Mouse (Mus musculus) CD4-positive, CD25-positive, alpha-beta regulatory T cell, adult 4 months (primary cell): ENCODE measurements around the gene Decr2. TPM values are rescaled to one million over a fixed set of nuclear protein-coding genes. Genes with fewer than 3 reads are reported as not detected.

ENCODE experiments used
- ATAC-seq: one replicate; pipeline ENCODE4 v1.8.0; 2017
- polyA plus RNA-seq, 2 experiments: library from polyadenylated mRNA; unstranded; fragments of 100-300 nt; shearing (Covaris generic); gene quantifications; one replicate each; pipeline ENCODE4 v1.2.1; 2017

The Decr2 gene
- polyA plus RNA-seq, 2 experiments from 2014 or later = 27.7 to 35.1 TPM

DNA sequence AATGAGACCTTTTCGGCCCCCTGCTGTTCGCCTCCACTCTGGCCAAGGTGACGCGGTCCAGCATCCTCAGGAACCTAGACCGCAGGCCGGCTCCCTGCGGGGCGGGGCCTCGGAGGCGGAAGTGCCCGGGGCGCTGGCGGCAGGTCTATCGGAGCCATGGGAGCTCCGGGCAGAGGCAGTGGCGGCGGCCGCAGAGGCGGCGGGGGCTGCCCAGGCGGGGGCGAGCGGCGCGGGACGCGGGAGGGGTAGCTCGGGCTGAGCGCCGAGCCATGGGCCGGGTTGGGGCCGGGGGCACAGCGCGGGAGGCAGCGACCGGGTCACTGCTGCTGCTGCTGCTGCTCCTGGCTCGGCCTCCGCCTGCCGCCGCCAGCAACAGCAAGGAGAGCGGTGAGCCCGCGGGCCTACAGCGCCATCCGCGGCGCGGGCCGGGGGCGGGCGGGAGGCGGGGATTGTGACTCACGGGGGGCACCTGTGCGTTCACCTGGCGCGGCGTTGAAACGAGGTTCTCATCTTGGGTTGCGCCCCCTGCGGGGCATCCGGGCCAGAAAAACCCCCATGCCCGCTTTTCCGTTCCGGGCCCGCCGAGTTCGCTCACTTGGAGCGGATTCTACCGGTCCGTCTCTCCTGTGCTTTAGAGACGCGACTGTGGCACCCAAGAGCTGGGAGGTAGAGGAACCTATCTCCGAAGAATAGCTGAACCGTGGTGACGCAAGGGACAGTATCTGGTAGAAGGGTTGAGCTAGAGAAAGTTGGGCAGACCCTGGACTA is 23.2 kb upstream of the Decr2 start, which contains the start of gene Tmem8:
TSS of gene Tmem8 (plus strand) at position 119 of the 768 bp plus-strand sequence.
- ATAC-seq = peak; percentile 82

GRCm38 (mm10) chr17:26112751-26113150 is 22.6 kb upstream of the Decr2 start:
- ATAC-seq = peak; percentile 25

DNA sequence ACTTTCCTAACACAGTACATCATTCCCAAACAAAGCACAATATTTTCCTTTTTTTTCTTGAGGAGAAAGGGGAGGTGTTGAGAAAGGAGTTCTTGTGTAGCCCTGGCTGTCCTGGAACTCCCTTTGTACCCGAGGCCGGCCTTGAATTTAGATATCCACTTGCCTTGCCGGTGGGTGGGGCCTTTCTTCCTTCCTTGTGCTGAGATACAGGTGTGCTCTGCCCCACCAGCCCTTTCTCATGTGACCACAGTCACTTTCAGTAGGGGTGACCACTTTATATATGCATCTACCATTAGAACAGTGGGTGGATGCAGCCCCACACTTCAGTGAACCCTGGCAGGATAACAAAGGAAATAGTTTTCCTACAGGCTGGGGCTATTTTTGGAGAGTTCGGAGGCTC is 21.6 kb upstream of the Decr2 start:
- no peak for ATAC-seq

GRCm38 (mm10) chr17:26111024-26111423 is 20.9 kb upstream of the Decr2 start:
- no peak for ATAC-seq

DNA sequence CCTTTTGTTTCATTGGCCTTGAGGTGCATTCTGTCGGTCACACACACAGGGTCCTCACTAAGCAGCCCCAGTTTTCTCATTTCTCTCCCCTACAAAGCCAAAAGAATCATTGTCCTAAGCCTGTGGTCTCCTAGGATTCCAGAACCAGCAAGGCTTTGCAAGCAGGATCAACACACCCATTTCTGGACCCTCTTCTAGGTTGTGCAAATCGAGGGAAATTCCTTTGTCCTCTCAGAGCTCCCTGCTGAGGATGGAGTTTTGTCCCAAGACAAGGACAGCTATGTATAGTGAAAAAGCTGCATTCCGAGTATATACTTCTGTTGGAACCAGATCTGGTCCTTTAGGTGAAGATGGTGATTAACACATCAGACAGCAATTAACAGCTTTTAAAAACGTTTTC is 20.0 kb upstream of the Decr2 start:
- ATAC-seq = no peak

DNA sequence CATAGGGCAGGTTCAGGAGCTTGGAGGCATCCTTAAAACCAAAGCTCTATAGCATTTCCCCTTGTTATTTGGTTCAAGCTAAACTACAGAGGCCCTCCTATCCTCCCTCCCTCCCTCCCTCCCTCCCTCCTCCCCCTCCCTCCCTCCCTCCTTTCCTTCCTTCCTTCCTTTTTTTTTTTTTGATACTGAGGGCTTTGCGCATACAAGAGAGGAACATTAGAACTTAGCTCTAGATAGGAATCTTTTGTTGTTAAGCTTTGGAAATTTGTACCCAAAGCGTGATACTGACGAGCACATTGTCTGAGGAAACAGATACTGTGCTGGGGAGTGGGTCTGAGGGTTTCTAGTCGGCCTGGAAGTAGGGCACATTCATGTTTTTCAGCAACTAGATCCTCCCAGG is 15.5 kb upstream of the Decr2 start:
- no peak for ATAC-seq

DNA sequence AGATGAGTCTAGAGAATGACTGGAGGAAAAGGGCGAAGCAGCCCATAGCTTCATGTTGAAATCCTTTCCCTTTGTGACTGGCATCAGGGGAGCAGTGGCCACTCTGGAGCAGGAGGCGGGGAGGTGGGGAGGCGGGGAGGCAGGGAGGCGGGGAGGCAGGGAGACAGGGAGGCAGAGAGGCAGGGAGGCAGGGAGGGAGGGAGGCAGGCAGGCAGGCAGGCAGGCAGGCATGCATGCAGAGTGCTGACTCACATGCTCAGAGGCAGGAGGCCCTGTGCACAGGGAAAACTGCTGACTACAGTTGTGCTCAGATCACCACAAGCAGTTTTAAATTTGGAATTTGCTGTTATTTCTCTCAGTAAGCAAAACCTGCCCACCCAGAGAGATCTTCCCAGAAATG is 11.3 kb upstream of the Decr2 start:
- no peak for ATAC-seq

DNA sequence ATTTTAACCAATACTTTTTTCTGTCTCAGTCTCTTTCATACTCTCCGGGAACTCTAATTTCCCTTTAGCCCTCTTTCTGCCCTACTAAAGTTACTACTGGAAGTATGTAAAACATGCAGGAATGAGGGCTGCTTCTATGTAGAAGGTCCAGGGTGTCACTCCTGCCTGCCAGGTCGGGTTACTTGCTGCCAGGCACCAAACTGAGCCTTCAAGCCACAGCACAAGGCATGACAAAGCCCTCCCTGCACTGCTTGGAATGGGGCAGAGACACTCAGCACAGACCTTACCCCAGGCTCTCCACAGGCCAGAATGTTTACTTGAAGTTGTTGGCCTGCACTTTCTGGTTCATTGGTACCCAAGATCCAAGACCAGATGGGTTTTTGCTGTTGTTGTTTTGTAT is 10.0 kb upstream of the Decr2 start:
- no peak for ATAC-seq

DNA sequence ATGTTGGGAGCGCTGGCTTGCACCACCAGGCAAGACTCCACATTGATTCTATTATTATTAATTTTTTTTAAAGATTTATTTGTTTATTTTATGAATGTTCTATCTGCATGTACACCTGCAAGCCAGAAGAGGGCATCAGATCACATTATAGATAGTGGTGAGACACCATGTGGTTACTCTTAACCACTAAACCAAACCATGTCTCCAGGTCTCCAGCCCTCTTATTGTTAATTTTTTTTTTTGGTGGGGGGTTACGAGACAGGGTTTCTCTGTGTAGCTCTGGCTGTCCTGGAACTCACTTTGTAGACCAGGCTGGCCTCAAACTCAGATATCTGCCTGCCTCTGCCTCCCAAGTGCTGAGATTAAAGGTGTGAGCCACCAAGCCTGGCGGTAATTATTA is 9.2 kb upstream of the Decr2 start:
- ATAC-seq = peak; percentile 53

GRCm38 (mm10) chr17:26098461-26098860 is 8.3 kb upstream of the Decr2 start:
- no peak for ATAC-seq

DNA sequence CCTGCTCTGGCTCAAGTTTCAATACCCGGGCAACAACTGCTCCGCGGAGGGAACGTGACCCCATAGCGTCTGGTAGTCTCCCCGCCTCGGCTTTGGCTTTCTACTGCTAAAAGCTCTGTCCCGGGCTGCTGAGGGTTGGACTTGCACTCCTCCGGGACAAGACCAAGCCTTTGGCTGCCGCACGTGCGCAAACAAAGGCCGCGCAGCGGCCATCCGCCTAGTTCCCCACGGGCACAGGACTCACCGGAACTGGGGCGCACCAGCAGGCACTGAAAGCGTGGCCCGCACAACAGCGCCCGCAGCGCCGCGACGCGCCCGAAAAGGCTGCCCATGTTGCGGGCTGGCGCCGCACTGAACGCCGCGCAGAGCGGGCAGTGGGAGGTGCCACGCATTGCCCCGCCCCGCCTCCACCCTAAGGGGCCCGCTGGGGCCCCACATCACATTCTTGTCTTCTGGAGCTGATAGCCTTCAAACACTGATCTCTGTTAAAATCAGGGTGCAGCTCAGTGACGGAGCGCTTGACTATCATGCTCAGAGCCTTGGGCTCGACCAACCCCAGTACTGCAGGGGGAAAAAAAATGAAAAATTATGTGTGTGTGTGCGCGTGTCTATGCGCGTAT is 5.1 kb upstream of the Decr2 start, which contains the start of gene Nme4:
TSS of gene Nme4 (minus strand) at position 482 of the 620 bp plus-strand sequence.
- ATAC-seq = no peak

GRCm38 (mm10) chr17:26094531-26095110 is 4.5 kb upstream of the Decr2 start:
- ATAC-seq = no peak

- ATAC-seq = no peak
Measured at GRCm38 (mm10) chr17:26087059-26087564, 3.0 kb downstream of the Decr2 start.

DNA sequence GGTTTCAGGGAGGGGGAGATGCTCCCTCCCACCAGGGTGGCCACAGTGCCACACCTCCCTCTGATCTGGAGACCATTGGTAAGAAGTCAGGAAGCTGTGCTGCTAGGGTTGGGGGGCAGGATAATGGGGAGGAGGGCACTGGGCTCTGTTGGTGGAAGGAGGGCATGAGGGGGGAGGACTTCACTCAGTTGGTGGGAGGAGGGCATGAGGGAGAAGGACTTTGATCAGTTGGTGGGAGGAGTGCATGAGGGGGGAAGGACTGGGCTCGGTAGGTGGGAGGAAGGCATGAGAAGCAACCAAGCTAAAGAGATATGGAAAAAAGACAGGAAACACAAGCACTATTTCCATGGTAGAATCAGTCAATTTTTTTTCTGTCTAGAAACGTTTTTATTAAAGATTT is 9.3 kb downstream of the Decr2 start:
- no peak for ATAC-seq

DNA sequence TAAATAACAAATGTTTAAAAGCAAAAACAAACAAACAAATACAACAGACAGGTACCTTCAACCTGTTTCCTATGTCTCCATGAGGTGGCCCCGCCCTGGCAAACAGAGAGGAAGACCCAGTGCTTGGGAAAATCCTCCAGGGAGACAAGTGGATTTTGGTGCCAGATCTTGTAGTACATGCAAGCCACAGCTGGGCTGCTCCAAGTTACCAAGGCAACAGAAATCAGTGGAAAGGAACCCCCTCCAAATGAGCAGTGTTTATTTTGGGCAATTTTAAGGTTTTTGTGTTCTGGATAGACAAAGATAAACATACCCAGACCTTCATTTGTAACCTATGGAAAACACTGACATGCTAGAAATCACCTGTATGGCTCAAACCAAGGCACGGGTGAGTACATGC is 11.3 kb downstream of the Decr2 start:
- no peak for ATAC-seq

DNA sequence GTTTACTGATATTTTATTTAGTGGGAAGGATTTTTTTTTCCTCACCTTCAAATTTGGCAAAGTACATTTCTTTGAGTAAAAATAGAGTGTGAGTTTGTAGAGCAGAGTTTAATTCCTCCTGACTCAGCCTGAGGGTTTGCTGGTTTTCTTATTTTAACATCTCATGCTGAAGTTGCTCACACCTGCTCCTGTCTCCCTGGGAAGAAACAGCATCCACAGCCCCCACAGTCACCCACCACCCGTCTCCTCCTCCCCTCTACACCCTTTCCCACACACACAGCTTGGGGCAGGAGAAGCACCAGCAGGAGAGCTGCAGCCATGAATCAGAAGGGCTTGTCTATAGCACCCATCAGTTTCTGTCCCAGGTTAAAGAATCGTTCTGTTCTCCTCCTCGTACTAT is 14.9 kb downstream of the Decr2 start:
- ATAC-seq = no peak

DNA sequence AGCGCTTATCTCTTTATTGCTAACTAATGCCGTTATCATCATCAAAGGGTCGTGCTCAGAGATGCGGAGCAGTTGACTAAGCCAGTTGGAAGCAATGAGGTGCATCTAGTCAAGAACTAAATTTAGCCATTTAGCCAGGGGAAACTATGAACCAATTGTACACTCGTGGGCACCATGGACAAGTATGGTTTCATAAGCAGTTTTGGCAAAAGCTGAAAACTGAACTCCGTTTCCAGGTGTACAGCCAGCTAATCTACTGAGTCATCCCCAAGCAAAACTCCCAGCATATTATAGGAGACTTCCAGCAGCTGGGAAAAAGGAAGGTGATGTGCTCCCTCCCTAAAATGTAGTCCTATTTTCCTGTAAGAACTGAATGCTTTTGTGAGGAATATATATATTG is 20.0 kb downstream of the Decr2 start:
- ATAC-seq = no peak

GRCm38 (mm10) chr17:26068831-26069739 is 21.1 kb downstream of the Decr2 start, which contains the start of gene Rab11fip3:
Gene Rab11fip3, minus strand, starts transcription at chr17:26069555.
- ATAC-seq = peak; percentile 97

DNA sequence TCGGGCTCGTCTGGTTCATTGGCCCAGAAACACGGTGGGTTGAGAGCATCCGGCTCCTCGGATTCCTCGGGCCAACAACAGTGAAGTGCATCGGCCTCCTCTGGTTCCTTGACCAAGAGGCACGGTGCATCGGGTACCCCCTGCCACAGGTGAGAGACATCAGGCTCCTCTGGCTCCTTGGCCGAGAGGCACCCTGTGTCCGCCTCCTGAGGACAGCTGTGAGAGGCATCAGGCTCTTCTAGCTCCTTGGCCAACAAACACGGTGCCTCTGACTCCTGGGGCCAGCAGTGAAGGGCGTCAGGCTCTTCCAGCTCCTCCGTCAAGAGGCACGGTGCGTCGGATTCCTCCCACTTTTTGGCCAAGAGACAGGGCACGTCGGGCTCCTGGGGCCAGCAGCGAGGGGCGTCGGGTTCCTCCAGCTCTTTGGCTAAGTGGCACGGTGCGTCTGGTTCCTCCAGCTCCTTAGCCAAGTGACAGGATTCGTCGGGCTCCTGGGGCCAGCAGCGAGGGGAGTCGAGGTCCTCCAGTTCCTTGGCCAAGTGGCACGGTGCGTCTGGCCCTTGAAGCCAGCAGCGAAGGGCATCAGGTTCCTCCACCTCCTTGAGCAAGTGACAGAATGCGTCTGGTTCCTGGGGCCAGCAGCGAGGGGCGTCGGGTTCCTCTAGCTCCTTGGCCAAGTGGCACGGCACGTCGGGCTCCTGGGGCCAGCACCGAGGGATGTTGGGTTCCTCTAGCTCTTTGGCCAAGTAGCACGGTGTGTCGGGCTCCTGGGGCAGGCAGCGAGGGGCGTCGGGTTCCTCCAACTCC is 21.9 kb downstream of the Decr2 start:
- no peak for ATAC-seq

DNA sequence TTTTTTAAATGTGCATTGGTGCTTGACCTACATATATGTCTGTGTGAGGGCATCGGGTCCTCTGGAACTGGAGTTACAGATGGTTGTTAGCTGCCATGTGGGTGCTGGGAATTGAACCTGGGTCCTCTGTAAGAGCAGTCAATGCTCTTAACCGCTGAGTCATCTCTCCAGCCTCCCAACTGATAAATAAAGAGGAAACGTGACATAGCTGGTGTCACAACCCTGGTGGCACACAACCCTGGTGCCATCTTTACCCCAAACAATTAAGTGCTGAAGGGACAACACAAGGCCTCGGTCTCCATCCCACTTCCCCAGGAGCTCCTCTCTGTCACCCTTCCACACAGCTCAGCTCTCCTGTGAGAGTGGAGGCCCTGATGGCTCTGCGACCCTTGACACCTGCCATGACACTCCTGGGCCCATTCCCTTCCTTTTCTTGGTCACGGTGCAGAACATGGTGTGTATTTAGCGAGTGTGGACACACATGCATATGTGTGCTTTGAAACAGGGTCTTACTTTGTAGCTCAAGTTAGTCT is 23.6 kb downstream of the Decr2 start:
- ATAC-seq = no peak

GRCm38 (mm10) chr17:26064916-26065315 is 25.2 kb downstream of the Decr2 start:
- no peak for ATAC-seq
